In genomic region chr19:7289767-7290166, GRCm38 (mm10) we compare ENCODE assay signal across 25 mouse cellular contexts. TPM values are rescaled to one million over a fixed set of nuclear protein-coding genes. Genes with fewer than 3 reads are reported as not detected.
DNase-seq lines count a peak whose midpoint lies in the region; TF ChIP-seq lines count a peak whose summit lies in the region.
"Had no signal": no experiment of that assay in that cellular context is flagged by ENCODE, and none has a peak within 500 bp of the region (broad histone marks: within the 10 kb centered on the region; RNA-seq: fewer than 3 reads in every experiment).

No protein-coding gene starts in this region.

- DNase-seq in gastrocnemius, adult 2 months: no peak
- no peak for DNase-seq in gastrocnemius, postnatal 14 days
- peak; percentile 62 for DNase-seq in urinary bladder, postnatal 14 days (ENCODE audit: low spot score)
- no peak for DNase-seq in urinary bladder, postnatal 25 days (ENCODE audit: low spot score)
- peak; percentile 34 for DNase-seq in MEL (ENCODE audit: low read depth, low spot score)
- DNase-seq in ovary, adult 18-20 months (ENCODE audit: low spot score): no peak
- DNase-seq: adrenal gland, adult 8-10 months; adrenal gland, postnatal 25 days; cerebellum, adult 18-20 months; cerebellum, adult 9-10 months; cerebellum, postnatal 14 days; gastrocnemius, postnatal 10 days; heart, adult 18-20 months; heart, postnatal 10 days; heart, postnatal 36 days had no signal

- no peak for TF ChIP-seq CTCF in gastrocnemius, adult 2 months (IDR thresholded peaks at IDR 0.05)
- no peak for TF ChIP-seq CTCF in MEL (IDR thresholded peaks at IDR 0.05 in 2 of 3, conservative IDR thresholded peaks at IDR 0.05 in 1 of 3; ENCODE audit: control insufficient read depth in 1 of 3, insufficient read depth in 1 of 3, low read depth in 2 of 3, low read length in 3 of 3, poor library complexity in 1 of 3, severe bottlenecking in 1 of 3)

- no peaks in the 10 kb centered on the region for H3K27me3 ChIP-seq in MEL (ENCODE audit: control insufficient read depth in 1 of 2, insufficient read depth in 2 of 2, low read length in 2 of 2)
- H3K27me3 ChIP-seq: embryonic facial prominence, embryonic 13.5 days; forebrain, embryonic 12.5 days; forebrain, embryonic 15.5 days; heart, embryonic 12.5 days; heart, embryonic 15.5 days; hindbrain, embryonic 13.5 days; intestine, embryonic 15.5 days had no signal

- no peak for TF ChIP-seq EP300 in MEL (IDR thresholded peaks at IDR 0.05; ENCODE audit: low read depth in 1 of 2, low read length in 2 of 2)

- TF ChIP-seq RAD21 in MEL (IDR thresholded peaks at IDR 0.05; ENCODE audit: low read depth, low read length): no peak

- peaks cover 23% of the 10 kb centered on the region for H3K79me2 ChIP-seq in MEL (ENCODE audit: control insufficient read depth, insufficient read depth, low read length, poor library complexity)

- H3K4me3 ChIP-seq in gastrocnemius, adult 2 months: no peak overlapping the region
- H3K4me3 ChIP-seq in MEL (ENCODE audit: control insufficient read depth in 1 of 2, insufficient read depth in 1 of 2, low read depth in 2 of 2, low read length in 2 of 2): no peak overlapping the region
- H3K4me3 ChIP-seq: embryonic facial prominence, embryonic 13.5 days; erythroblast, embryonic 14.5 days; forebrain, embryonic 12.5 days; forebrain, embryonic 15.5 days; heart, embryonic 12.5 days; heart, embryonic 15.5 days; hindbrain, embryonic 10.5 days; hindbrain, embryonic 13.5 days; intestine, embryonic 15.5 days had no signal

- peaks cover 12 to 24% of the 10 kb centered on the region in 2 experiments for H3K4me1 ChIP-seq in MEL (ENCODE audit: control insufficient read depth in 1 of 2, insufficient read depth in 2 of 2, low read length in 2 of 2)

- intact Hi-C loops in gastrocnemius, adult 2 months (cut with DNase I): no loop called here
- intact Hi-C loops in gastrocnemius, postnatal 14 days (cut with DNase I; ENCODE audit: low total_unique reads): no loop called here

- no peak overlapping the region for H3K9ac ChIP-seq in MEL (ENCODE audit: control insufficient read depth, low read depth, low read length, poor library complexity, severe bottlenecking)
- H3K9ac ChIP-seq: embryonic facial prominence, embryonic 13.5 days; forebrain, embryonic 12.5 days; forebrain, embryonic 15.5 days; heart, embryonic 12.5 days; heart, embryonic 15.5 days; hindbrain, embryonic 13.5 days; intestine, embryonic 15.5 days had no signal

- peaks cover 9 to 34% of the 10 kb centered on the region in 2 experiments for H3K36me3 ChIP-seq in MEL (ENCODE audit: control insufficient read depth in 1 of 2, insufficient read depth in 2 of 2, low read length in 2 of 2)

- no peak for TF ChIP-seq POLR2A in MEL (IDR thresholded peaks at IDR 0.05; ENCODE audit: control insufficient read depth in 1 of 2, insufficient read depth in 1 of 2, low read depth in 1 of 2, low read length in 2 of 2, poor library complexity in 1 of 2)

- peak overlapping the region; percentile 10; the same call in 1 of the 2 replicates for H3K27ac ChIP-seq in gastrocnemius, adult 2 months
- H3K27ac ChIP-seq in MEL (ENCODE audit: control insufficient read depth, low read depth, low read length): no peak overlapping the region
- H3K27ac ChIP-seq: embryonic facial prominence, embryonic 13.5 days; forebrain, embryonic 12.5 days; forebrain, embryonic 15.5 days; heart, embryonic 15.5 days; hindbrain, embryonic 10.5 days; hindbrain, embryonic 13.5 days; intestine, embryonic 15.5 days had no signal

- H3K9me3 ChIP-seq in MEL (replicated peaks; ENCODE audit: insufficient read depth, low read length): no peaks in the 10 kb centered on the region
- H3K9me3 ChIP-seq: embryonic facial prominence, embryonic 13.5 days; forebrain, embryonic 12.5 days; forebrain, embryonic 15.5 days; heart, embryonic 12.5 days; heart, embryonic 15.5 days; hindbrain, embryonic 10.5 days; hindbrain, embryonic 13.5 days; intestine, embryonic 15.5 days had no signal

TF ChIP-seq in MEL, 35 proteins besides CTCF, POLR2A, EP300 and RAD21:
- TF ChIP-seq USF1 (IDR thresholded peaks at IDR 0.05; ENCODE audit: low read depth, low read length) (no peak), GATA1 (IDR thresholded peaks at IDR 0.05; ENCODE audit: low read depth, low read length) (peak; percentile 17; the same call in 1 of the 2 replicates), MYB (IDR thresholded peaks at IDR 0.05; ENCODE audit: low read depth, low read length) (no peak)

RNA-seq across cellular contexts. Expression of gene Rcor2, which starts 22.6 kb away (rescaled TPM):
- 1 to 10 TPM; 1.6 to 2.0 TPM for total RNA-seq in gastrocnemius, adult 2 months (2021)
- 1 to 10 TPM; 2.1 to 8.8 TPM for total RNA-seq in gastrocnemius, postnatal 14 days (2021)
- total RNA-seq in MEL (2012; rRNA removed): 31.4 and 33.7 TPM in 2 replicates
- polyA plus RNA-seq in MEL (2012; ENCODE audit: insufficient read depth in 1 of 2, insufficient read length in 2 of 2, low read depth in 1 of 2, low replicate concordance in 2 of 2, missing spikeins in 1 of 2): 10 to 100 TPM in 1 of 2 experiments, not detected in 1; 60.2 TPM
- polyA plus RNA-seq: activated CD4-positive, CD25-positive, alpha-beta regulatory T cell, adult 4 months had no signal

RNA-seq across cellular contexts. Expression of gene Naa40, which starts 48.8 kb away (rescaled TPM):
- total RNA-seq in gastrocnemius, adult 2 months (2021): 10 to 100 TPM in 1 of 2 experiments, 1 to 10 TPM in 1; 10.0 to 12.7 TPM
- total RNA-seq in gastrocnemius, postnatal 14 days (2021): 10 to 100 TPM in 1 of 2 experiments, 1 to 10 TPM in 1; 9.1 to 11.7 TPM
- total RNA-seq in MEL (2012; rRNA removed): 45.5 and 46.8 TPM in 2 replicates
- polyA plus RNA-seq in MEL (2012; ENCODE audit: insufficient read depth in 1 of 2, insufficient read length in 2 of 2, low read depth in 1 of 2, low replicate concordance in 2 of 2, missing spikeins in 1 of 2): 10 to 100 TPM in 1 of 2 experiments, not detected in 1; 75.7 TPM

RNA-seq across cellular contexts. Expression of gene Mark2, which starts 51.9 kb away (rescaled TPM):
- total RNA-seq in gastrocnemius, adult 2 months (2021): 10 to 100 TPM; 36.9 to 37.1 TPM
- 10 to 100 TPM; 27.7 to 34.1 TPM for total RNA-seq in gastrocnemius, postnatal 14 days (2021)
- total RNA-seq in MEL (2012; rRNA removed): 34.6 and 36.1 TPM in 2 replicates
- 10 to 100 TPM in 1 of 2 experiments, not detected in 1; 72.4 TPM for polyA plus RNA-seq in MEL (2012; ENCODE audit: insufficient read depth in 1 of 2, insufficient read length in 2 of 2, low read depth in 1 of 2, low replicate concordance in 2 of 2, missing spikeins in 1 of 2)

Comparison
In these comparisons a context has a peak if more than half of its experiments do, and no peak if none do; other contexts are left out.
1. DNase-seq: peak in urinary bladder, postnatal 14 days (single experiment) and MEL (single experiment); none in gastrocnemius, adult 2 months (single experiment), gastrocnemius, postnatal 14 days (single experiment), urinary bladder, postnatal 25 days (single experiment) and ovary, adult 18-20 months (single experiment).